Mouse (Mus musculus) stomach, embryonic 15.5 days (tissue): ENCODE measurements around the gene Glud1. TPM values are rescaled to one million over a fixed set of nuclear protein-coding genes. Genes with fewer than 3 reads are reported as not detected.
"Not testable (repeated sequence)": the region's sequence is repeated elsewhere in the genome, so short reads cannot be mapped to it uniquely, and the experiment has no call there.

ENCODE experiments used
- ATAC-seq: fragments of 200-750 bp; cut with Nextera tagmentation; 2 replicates; pipeline ENCODE4 v1.8.0; 2017; ENCODE audit warnings: low read depth, moderate number of reproducible peaks, moderate TSS enrichment; ENCODE audit not compliant: insufficient read depth, low FRiP score
- H3K27ac ChIP-seq: fragments of 300-500 bp; sonication (generic); 2 replicates; pipeline ENCODE4 v1.5.1; 2015; ENCODE audit warnings: mild to moderate bottlenecking, inconsistent platforms
- H3K27me3 ChIP-seq: fragments of 300-500 bp; sonication (generic); replicated peaks from 2 replicates; pipeline ENCODE4 v1.6.1; 2015; ENCODE audit warnings: inconsistent platforms
- H3K36me3 ChIP-seq: fragments of 300-500 bp; sonication (generic); 2 replicates; pipeline ENCODE4 v1.6.1; 2015; ENCODE audit warnings: inconsistent platforms
- H3K4me1 ChIP-seq: fragments of 300-500 bp; sonication (generic); 2 replicates; pipeline ENCODE4 v1.6.1; 2015; ENCODE audit warnings: inconsistent platforms
- H3K4me2 ChIP-seq: fragments of 300-500 bp; sonication (generic); 2 replicates; pipeline ENCODE4 v1.6.1; 2015; ENCODE audit warnings: mild to moderate bottlenecking, inconsistent platforms
- H3K4me3 ChIP-seq: fragments of 300-500 bp; sonication (generic); replicated peaks from 2 replicates; pipeline ENCODE4 v1.5.1; 2015; ENCODE audit warnings: inconsistent platforms
- H3K9ac ChIP-seq: fragments of 300-500 bp; sonication (generic); 2 replicates; pipeline ENCODE4 v1.6.1; 2015; ENCODE audit warnings: inconsistent platforms
- H3K9me3 ChIP-seq: fragments of 300-500 bp; sonication (generic); 2 replicates; pipeline ENCODE4 v1.6.1; 2016; ENCODE audit warnings: inconsistent platforms
- WGBS: fragments of 180-500 bp; shearing (Covaris S2); methylation state at CpG from one replicate; pipeline ENCODE4 v1.1.7; 2015; 5-methylcytosine and 5-hydroxymethylcytosine counted together
- polyA plus RNA-seq: library from polyadenylated mRNA; unstranded; fragments of >200 nt; fragmentation: Nextera tagmentation; extraction: Ambion mirVana; gene quantifications from 2 replicates; pipeline ENCODE4 v1.2.1, GENCODE M21; 2015

Gene Glud1
- polyA plus RNA-seq, 1 experiment from 2014 or later, result 86.0 TPM

DNA sequence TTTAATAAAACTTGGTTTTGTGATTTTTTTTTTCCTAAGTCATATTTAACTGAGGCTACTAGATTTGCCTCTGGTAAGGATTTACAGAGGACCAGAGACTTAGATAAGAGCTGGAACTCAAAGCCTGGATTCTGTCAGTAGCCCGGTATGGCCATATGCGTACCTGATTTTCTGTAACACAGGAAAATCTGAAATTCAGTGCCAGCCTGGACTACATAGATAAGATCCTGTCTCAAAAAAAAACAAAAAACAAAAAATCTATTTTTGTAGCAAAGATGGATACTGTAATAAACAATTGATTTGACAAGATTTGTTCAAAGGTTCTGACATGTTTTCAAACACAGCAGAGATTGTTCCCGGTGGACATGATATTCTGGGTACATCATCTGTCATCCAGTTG is 3.1 kb downstream of the Glud1 start:
- Histone ChIP-seq H3K4me2 (peak overlapping the region; percentile 69; the same call in 1 of the 2 replicates), H3K27me3 (no peaks in the 10 kb centered on the region), H3K27ac (no peak overlapping the region), H3K36me3 (no peaks in the 10 kb centered on the region), H3K9ac (no peak overlapping the region), H3K4me3 (no peak overlapping the region), H3K9me3 (no peaks in the 10 kb centered on the region), H3K4me1 (peaks cover 13% of the 10 kb centered on the region; the same call in 1 of the 2 replicates)
- 61% methylated on average over 3 of the region's 3 CpGs for WGBS
- ATAC-seq, result no peak

- not testable (repeated sequence) for H3K4me2 ChIP-seq
These were observed 3.9 kb downstream of the Glud1 start for GRCm38 (mm10) chr14:34314383-34314782.

DNA sequence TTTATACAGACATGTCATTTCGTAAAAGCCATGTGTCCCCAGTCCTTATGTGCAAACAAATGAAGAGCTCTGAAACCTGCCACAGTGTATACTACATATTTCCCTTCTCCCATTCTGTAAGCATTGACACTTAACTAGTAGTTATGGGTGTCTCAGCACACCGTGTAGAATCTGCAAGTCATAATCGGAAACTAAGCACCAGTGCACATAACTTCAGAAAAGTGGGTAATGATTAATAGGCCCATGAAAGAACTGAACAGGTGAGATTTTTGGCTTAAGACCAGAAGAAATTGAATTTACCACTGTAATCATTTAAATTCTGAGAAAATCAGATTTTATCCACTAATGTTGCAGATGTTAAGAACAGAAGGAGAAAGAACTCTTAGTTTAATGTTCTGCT is 4.3 kb downstream of the Glud1 start:
- no peaks in the 10 kb centered on the region for H3K27me3 ChIP-seq
- peaks cover 13% of the 10 kb centered on the region; the same call in 1 of the 2 replicates for H3K4me1 ChIP-seq
- H3K27ac ChIP-seq, result no peak overlapping the region
- no peaks in the 10 kb centered on the region for H3K36me3 ChIP-seq
- 56% methylated on average over 3 of the region's 3 CpGs for WGBS
- no peak overlapping the region for H3K4me3 ChIP-seq
- H3K9ac ChIP-seq, result no peak overlapping the region
- H3K4me2 ChIP-seq, result no peak overlapping the region
- no peaks in the 10 kb centered on the region for H3K9me3 ChIP-seq
- ATAC-seq, result no peak

More at GRCm38 (mm10) chr14:34314383-34314782, 3.9 kb downstream of the Glud1 start:
- 82% methylated on average over 8 of the region's 8 CpGs for WGBS
- not testable (repeated sequence) for H3K27ac ChIP-seq, H3K9ac ChIP-seq, ATAC-seq, H3K4me3 ChIP-seq, H3K9me3 ChIP-seq, H3K27me3 ChIP-seq, H3K36me3 ChIP-seq
- H3K4me1 ChIP-seq, result peaks cover 13% of the 10 kb centered on the region; the same call in 1 of the 2 replicates

DNA sequence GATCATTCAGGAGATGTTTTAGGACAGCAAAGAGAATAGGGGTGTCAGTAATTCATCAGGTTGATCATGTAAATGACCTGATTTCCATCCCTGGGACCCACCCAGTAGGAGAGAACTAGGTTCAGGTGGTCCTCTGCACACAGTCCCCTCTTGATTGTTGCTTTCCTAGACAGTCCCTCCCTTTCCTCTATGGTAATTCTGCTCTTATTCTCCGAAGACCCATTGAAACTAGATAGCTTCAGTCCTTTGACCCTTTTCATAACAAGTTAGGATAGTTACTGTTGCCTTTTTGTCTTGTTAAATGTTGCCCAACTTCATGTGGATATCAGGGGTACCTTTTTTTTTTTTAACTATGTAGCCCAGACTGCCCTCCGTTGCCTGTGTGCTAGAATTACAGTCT is 5.8 kb downstream of the Glud1 start:
- Histone ChIP-seq H3K27me3 (no peaks in the 10 kb centered on the region), H3K36me3 (no peaks in the 10 kb centered on the region), H3K4me1 (peaks cover 13% of the 10 kb centered on the region; the same call in 1 of the 2 replicates), H3K27ac (no peak overlapping the region), H3K9ac (no peak overlapping the region), H3K4me3 (no peak overlapping the region), H3K9me3 (no peaks in the 10 kb centered on the region), H3K4me2 (no peak overlapping the region)
- WGBS, result 92% methylated on average over 2 of the region's 2 CpGs
- ATAC-seq, result no peak

DNA sequence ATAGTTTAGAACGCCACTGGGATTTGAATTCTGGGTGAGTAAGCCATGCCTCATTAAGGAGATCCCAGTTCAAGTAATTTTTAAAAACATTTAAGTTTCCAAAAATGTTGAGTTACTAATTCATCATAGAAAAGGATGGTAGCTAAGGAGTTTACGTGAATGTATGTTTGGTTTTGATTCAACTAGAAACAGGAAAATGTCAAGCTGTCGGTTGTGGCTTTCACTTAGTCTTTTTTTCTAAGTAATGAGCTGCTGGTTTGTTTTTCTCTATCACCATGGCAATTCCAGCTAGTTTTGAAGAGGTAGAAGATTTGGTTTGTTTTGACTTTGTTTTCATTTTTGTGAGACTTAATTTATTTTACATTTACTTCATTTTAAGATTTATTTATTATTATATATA is 6.9 kb downstream of the Glud1 start:
- no peak overlapping the region for H3K4me3 ChIP-seq
- ATAC-seq, result no peak
- H3K4me1 ChIP-seq, result peaks cover 13% of the 10 kb centered on the region; the same call in 1 of the 2 replicates
- H3K27ac ChIP-seq, result no peak overlapping the region
- H3K27me3 ChIP-seq, result no peaks in the 10 kb centered on the region
- 68% methylated on average over 3 of the region's 3 CpGs for WGBS
- no peak overlapping the region for H3K4me2 ChIP-seq
- H3K36me3 ChIP-seq, result no peaks in the 10 kb centered on the region
- H3K9me3 ChIP-seq, result no peaks in the 10 kb centered on the region
- H3K9ac ChIP-seq, result no peak overlapping the region

GRCm38 (mm10) chr14:34318113-34318512 is 7.6 kb downstream of the Glud1 start:
- no peak for ATAC-seq
- Histone ChIP-seq H3K9me3 (no peaks in the 10 kb centered on the region), H3K27me3 (no peaks in the 10 kb centered on the region), H3K4me1 (peaks cover 10% of the 10 kb centered on the region; the same call in 1 of the 2 replicates), H3K36me3 (no peaks in the 10 kb centered on the region), H3K4me3 (no peak overlapping the region), H3K27ac (no peak overlapping the region), H3K4me2 (no peak overlapping the region), H3K9ac (no peak overlapping the region)

GRCm38 (mm10) chr14:34323576-34324085 is 13.1 kb downstream of the Glud1 start:
- Histone ChIP-seq H3K9me3 (no peaks in the 10 kb centered on the region), H3K4me2 (no peak overlapping the region), H3K27me3 (no peaks in the 10 kb centered on the region), H3K9ac (no peak overlapping the region), H3K36me3 (0 out of 2 replicates have a peak, but pooled peaks cover 2% of the 10 kb centered on the region), H3K4me3 (no peak overlapping the region), H3K27ac (no peak overlapping the region), H3K4me1 (no peaks in the 10 kb centered on the region)
- WGBS, result 93% methylated on average over 5 of the region's 5 CpGs
- no peak for ATAC-seq

- Histone ChIP-seq H3K4me1 (no peaks in the 10 kb centered on the region), H3K36me3 (peaks cover 23% of the 10 kb centered on the region), H3K27ac (no peak overlapping the region), H3K9ac (no peak overlapping the region), H3K4me2 (no peak overlapping the region), H3K4me3 (no peak overlapping the region), H3K9me3 (no peaks in the 10 kb centered on the region), H3K27me3 (no peaks in the 10 kb centered on the region)
- no peak for ATAC-seq
- 87% methylated on average over 3 of the region's 3 CpGs for WGBS
These were observed 16.1 kb downstream of the Glud1 start for GRCm38 (mm10) chr14:34326606-34327005.

DNA sequence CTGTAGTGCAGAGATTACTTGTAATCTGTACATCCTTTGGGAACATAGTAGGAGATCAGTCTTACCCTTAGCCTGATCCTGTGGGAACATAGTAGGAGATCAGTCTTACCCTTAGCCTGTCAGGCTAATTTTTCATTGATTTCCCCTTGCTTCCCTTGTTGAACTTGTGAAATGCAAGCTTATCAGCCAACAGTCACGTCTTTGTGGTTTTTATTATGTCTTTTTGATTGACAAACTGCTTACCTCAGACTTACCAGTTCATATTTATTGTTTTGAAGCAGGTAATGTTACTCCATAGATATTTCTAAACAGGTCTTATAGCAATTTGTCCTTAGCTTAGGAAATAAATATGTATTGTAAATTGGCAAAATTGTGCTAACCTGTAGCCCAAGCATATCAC is 17.1 kb downstream of the Glud1 start:
- 57% methylated on average over 1 of the region's 1 CpGs for WGBS
- Histone ChIP-seq H3K9me3 (no peaks in the 10 kb centered on the region), H3K4me3 (no peak overlapping the region), H3K36me3 (peaks cover 23% of the 10 kb centered on the region), H3K27ac (no peak overlapping the region), H3K4me2 (no peak overlapping the region), H3K4me1 (no peaks in the 10 kb centered on the region), H3K27me3 (no peaks in the 10 kb centered on the region), H3K9ac (no peak overlapping the region)
- ATAC-seq, result no peak

DNA sequence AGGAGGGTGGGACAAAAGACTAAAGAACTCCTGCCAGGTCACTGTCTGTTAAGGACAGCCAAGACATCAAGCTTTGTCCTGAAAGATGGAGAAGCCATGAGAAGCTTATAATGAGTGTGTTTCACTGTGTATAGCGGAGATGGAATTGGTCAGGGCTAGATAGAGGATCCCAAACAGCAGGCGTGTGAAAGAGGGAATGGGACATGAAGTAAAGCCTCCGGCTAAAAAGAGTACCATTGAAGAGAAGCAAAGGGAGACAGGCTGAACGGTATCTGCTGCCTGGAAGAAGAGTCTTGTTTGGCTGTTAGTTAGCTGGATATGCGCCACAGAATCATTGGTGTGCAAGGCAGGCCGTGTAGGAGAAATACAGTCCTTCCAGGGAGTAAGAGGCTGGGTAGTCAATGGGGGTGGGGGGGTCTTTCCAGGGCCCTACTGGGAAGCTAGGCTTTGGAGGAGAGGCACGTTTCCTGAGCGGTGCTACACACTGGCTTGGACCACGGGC is 20.2 kb downstream of the Glud1 start:
- H3K4me2 ChIP-seq, result no peak overlapping the region
- ATAC-seq, result no peak
- peaks cover 39% of the 10 kb centered on the region for H3K36me3 ChIP-seq
- no peaks in the 10 kb centered on the region for H3K27me3 ChIP-seq
- H3K4me1 ChIP-seq, result no peaks in the 10 kb centered on the region
- H3K27ac ChIP-seq, result no peak overlapping the region
- H3K9ac ChIP-seq, result no peak overlapping the region
- no peaks in the 10 kb centered on the region for H3K9me3 ChIP-seq
- no peak overlapping the region for H3K4me3 ChIP-seq
- WGBS, result 91% methylated on average over 9 of the region's 9 CpGs

DNA sequence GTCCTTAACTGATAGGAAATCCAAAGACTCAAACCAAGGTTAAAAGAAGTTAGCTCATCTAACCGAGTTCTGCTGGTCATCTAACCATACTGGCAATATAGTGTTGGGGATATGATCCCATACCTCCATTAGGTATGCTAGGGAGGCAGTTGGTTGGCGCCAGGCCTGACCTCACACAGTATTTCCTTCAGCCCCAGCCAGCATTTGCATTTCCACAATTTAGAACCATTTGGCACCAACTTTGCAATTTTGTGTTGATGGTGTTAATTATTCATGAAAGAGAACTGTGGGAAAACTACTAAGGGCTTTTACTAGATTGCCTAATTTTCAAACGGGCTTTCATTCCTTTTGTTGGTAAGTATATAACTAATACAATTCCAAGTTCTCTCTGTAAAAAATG is 21.4 kb downstream of the Glud1 start:
- no peaks in the 10 kb centered on the region for H3K4me1 ChIP-seq
- no peak overlapping the region for H3K4me2 ChIP-seq
- H3K27ac ChIP-seq, result no peak overlapping the region
- no peak overlapping the region for H3K4me3 ChIP-seq
- H3K27me3 ChIP-seq, result no peaks in the 10 kb centered on the region
- WGBS, result 88% methylated on average over 3 of the region's 3 CpGs
- H3K36me3 ChIP-seq, result peaks cover 48% of the 10 kb centered on the region
- H3K9me3 ChIP-seq, result no peaks in the 10 kb centered on the region
- ATAC-seq, result no peak
- no peak overlapping the region for H3K9ac ChIP-seq

- Histone ChIP-seq H3K4me2 (no peak overlapping the region), H3K9ac (no peak overlapping the region), H3K27ac (no peak overlapping the region), H3K4me3 (no peak overlapping the region), H3K4me1 (no peaks in the 10 kb centered on the region), H3K27me3 (no peaks in the 10 kb centered on the region), H3K36me3 (peaks cover 52% of the 10 kb centered on the region), H3K9me3 (no peaks in the 10 kb centered on the region)
- WGBS, result 85% methylated on average over 5 of the region's 5 CpGs
- ATAC-seq, result no peak
These were observed 21.9 kb downstream of the Glud1 start for GRCm38 (mm10) chr14:34332476-34332875.

DNA sequence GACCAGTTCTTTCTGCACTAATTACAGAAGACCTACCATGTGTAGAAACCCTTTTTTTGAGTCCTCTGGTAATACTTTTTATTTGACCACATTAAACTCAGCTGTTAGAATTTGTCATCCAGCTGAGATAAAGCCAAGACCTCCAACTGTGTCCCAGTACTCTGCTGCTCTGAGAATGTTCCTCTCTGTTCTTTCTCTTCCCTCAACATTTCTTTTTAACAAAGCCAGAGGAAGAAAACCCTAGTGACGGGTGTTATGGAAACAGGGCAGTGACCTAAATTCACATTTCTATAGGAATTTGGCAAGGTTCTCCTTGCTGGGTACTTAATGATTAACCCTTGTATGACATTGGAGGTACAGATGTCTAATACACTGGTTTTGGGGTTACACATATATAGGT is 28.9 kb downstream of the Glud1 start:
- ATAC-seq, result no peak
- no peak overlapping the region for H3K4me3 ChIP-seq
- H3K9ac ChIP-seq, result no peak overlapping the region
- H3K27ac ChIP-seq, result no peak overlapping the region
- no peaks in the 10 kb centered on the region for H3K4me1 ChIP-seq
- H3K27me3 ChIP-seq, result no peaks in the 10 kb centered on the region
- H3K9me3 ChIP-seq, result no peaks in the 10 kb centered on the region
- no peak overlapping the region for H3K4me2 ChIP-seq
- 68% methylated on average over 1 of the region's 1 CpGs for WGBS
- peaks cover 40% of the 10 kb centered on the region for H3K36me3 ChIP-seq
